Mouse (Mus musculus) skeletal muscle tissue, adult 2 months (tissue): ENCODE measurements around the gene Ccdc12.

Source experiments
- DNase-seq: peaks from one replicate; pipeline ENCODE4 v3.0.0-alpha.2; 2012; ENCODE audit warnings: low read depth, low spot score

The Ccdc12 gene

DNA sequence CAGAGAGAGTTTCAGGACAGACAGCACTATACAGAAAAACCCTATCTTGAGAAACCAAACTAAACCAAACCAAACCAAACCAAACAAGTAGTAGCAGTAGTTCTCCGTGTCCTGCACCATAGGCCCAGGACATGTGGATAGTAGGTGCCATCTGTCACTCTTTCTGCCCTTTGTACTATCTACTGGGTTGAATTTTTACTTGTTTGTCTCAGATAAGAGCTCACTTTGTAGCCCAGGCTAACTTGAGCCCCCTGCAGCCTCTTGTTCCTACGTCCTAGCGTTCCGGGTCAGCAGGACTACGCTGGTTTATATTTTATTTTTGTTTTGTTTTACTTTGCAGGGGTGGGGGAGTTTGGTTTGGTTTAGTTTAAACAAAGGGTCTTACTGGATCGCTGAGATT lies 47.6 kb downstream of the Ccdc12 start:
- DNase-seq, result no peak

DNA sequence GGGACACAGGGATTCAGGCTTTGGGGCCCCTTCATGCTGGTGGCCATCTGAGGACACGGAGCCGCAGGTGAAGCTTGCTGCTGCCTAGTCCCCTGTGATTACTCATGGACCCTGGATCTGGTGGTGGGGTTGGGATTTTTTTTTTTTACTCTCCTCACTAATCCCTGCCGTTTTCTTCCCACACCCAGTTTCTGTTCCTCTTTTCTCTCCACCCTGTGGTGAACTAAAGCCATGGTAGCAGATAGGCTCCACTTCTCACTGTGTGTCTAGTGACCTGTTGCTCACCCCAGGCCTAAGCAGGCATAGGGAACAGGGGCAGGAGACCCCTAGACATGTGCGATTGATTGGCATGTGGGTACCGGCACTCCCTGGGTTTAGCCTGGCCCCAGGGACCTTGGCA lies 50.5 kb downstream of the Ccdc12 start:
- no peak for DNase-seq

GRCm38 (mm10) chr9:110709640-110710258 lies 53.4 kb downstream of the Ccdc12 start:
- DNase-seq, result peak; percentile 72

DNA sequence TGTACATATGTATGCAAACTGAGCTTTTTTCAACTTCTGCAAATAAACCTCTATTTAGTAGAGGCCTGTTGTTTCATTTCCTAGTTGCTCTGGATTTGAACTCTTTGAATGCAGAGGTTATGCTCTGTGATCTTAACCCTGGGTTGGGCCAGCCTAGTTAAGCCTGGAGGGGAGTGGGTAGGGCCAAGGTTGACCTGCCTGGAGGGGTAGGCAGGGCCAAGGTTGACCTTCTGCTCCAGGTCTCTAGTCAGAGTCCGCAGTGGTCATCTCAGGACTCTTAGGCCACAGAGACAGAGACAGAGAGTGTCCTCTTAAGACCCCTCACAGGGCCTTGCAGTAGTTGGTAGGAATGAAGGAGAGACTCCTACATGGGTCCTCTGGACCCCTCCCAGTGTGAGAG lies 55.2 kb downstream of the Ccdc12 start:
- no peak for DNase-seq

- no peak for DNase-seq
Measured at GRCm38 (mm10) chr9:110711996-110712395, 55.7 kb downstream of the Ccdc12 start.

- no peak for DNase-seq
Measured at GRCm38 (mm10) chr9:110712545-110712944, 56.2 kb downstream of the Ccdc12 start.

DNA sequence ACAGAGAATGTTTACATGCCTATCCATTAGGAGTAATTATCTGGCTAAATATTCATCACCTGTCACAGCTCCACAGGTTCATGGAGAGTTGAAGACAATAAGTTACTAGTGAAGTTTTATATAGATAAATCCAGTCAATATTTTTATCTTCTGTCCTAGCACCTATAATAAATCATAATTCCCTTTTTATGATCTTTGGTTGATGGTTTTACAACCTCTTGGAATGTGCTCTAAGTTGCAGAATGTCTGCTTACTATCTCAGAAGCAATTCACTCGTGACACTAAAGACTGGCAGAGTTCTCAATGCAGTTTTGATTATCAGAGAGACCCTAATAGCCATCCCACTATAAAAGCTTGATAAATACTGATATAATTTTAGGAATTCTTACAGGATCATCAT lies 57.1 kb downstream of the Ccdc12 start:
- DNase-seq, result no peak

- DNase-seq, result no peak
Measured at GRCm38 (mm10) chr9:110715426-110715825, 59.1 kb downstream of the Ccdc12 start.

DNA sequence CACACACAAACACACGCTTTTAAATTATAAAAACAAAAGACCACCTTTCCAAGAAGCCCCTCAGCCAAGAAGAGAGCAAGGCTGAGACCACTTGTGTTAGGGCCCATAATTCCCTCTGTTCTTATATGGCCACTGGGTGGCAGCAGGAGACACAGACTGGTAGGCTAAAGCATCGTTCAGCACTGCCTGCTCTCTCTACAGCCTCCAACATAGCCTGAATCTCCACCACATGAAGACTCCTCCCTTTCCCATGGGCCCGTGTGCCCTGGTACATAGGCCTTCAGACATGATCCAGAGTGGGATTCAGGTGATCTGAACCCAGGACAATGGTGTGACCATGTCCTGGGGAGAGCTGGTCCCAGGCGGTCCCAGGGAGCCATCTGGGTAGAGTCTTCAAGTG lies 60.5 kb downstream of the Ccdc12 start:
- peak; percentile 47 for DNase-seq

DNA sequence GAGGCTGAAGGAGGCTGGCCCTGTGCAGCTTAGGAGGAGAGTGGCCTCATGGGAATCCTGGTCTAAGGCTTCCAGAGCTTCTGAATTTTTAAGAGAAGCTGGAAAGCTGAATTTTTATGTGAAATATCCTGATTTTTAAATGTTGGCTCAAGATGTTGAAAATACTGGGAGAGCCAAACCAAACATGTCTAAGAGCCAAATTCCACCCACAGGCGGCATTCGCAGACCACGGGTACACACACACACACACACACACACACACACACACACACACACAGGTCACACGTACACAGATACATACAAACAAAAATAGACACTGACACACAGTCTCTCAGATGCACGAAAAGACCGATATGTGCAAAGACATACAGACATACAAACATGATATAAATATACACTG lies 61.8 kb downstream of the Ccdc12 start:
- no peak for DNase-seq

DNA sequence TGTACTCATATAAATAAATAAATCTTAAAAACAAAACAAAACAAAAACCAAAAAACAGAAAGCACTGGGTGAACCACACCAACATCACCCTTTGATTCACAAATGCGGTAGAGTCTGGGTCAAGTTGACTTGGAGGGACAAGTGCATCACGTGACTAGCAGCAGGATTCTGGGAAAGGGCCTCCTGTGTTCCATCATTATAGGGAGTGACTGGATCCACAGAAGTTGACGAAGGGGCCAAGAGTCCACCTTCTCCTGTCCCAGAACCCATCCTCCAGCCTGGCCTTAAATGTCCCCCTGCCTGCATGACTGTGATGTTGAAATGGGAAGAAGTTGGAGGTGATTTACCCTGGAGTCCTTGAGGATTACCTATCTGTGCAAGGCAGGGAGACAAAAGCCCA lies 62.5 kb downstream of the Ccdc12 start:
- no peak for DNase-seq

- DNase-seq, result no peak
Measured at GRCm38 (mm10) chr9:110719977-110720376, 63.7 kb downstream of the Ccdc12 start.

DNA sequence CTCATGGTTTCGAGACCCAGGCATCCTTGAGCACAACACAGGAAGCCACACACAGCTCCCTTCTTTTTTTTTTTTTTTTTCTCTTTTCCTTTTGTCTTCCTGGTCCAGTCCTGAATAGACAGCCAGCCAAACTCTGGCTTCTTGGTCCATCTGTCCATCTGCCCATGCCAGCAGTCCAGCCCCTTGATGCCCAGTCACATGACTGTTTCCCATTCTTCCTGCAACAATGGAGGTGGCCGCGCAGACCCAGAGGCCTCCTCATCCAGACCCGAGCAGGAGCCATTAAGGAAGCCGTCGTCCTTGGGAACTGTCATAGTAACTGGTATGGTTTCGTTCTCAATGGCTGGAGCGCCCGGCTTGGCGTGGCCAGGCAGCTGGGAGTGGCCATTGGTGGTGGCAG lies 65.8 kb downstream of the Ccdc12 start:
- DNase-seq, result no peak

DNA sequence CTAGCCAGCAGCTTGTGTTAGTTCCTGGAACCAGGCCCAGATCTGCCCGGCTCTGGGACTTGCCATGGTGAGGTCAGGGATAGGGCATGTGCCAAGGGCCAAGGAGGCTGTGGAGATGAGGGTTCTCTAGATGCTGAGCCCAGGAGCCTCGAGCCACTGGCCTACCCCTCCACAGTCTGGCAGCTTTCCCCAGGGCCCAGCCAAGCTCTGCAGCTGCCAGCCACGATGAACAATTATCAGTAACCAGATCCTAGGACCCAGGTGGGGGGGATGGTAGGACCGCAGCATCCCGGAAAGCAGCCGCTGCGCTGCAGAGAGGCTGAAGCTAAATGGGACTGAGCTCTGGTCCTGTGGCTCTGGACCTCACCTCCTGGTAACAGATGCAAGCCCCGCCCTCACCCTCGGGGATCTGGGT lies 69.4 kb downstream of the Ccdc12 start:
- no peak for DNase-seq

- DNase-seq, result no peak
Measured at GRCm38 (mm10) chr9:110726867-110727266, 70.6 kb downstream of the Ccdc12 start.

DNA sequence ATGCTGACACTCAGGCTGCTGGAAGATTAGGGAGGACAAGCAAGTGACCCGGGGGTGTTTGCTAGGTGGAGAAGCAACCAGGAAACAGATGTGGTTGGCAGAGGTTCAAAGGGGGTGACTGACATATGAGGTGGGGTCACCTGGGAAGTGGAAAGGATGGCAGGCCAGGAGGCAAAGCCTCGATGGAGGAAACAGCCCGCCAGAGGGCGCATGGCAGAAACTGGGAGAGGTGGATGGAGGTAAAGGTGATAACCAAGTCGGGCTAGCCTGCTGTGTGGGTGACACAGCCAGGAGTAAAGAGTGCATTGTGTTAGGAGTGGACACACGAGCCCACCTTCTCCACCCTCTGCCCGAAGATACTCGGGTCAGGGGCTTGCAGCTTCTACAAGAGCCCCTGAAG lies 73.5 kb downstream of the Ccdc12 start:
- no peak for DNase-seq

GRCm38 (mm10) chr9:110731859-110732258 lies 75.6 kb downstream of the Ccdc12 start:
- no peak for DNase-seq

DNA sequence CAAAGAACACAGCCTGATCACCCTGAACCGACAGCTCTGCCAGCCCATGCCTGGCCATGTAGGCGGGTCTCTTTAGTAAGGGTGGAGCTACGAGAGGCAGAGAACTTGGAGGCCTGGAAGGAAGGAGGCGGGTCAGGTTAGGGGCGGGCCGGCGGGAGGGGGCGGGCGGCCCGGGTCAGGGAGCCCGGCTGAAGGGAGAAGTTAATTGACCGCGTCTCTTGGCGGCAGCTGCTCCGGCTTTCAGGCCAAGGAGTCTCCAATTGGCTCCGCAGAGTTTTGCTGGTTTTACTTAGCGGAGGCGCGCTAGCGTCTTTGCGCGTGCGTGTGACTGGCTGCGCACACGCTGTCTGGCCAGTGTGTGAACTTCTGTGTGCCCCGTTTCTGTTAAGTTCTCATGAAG lies 76.3 kb downstream of the Ccdc12 start:
- peak; percentile 82 for DNase-seq

DNA sequence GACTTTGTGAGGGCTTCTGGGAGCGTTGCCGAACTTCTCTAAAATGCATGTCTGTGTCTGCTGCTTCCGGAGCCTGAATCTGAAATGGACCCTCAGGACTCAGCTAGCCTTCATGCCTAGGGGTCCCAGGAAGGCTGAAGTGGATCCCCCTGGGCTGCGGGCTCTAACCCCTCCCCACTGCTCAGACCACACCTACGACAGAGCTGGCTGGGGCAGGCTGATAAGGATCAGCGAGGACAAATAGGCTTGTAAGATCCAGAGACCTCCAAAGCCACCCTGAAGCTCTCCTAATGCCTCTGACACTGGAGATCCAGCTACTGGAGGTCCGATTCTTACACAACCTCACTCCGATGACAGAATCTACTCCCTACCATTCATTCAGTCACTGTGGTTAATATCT lies 76.8 kb downstream of the Ccdc12 start:
- no peak for DNase-seq

DNA sequence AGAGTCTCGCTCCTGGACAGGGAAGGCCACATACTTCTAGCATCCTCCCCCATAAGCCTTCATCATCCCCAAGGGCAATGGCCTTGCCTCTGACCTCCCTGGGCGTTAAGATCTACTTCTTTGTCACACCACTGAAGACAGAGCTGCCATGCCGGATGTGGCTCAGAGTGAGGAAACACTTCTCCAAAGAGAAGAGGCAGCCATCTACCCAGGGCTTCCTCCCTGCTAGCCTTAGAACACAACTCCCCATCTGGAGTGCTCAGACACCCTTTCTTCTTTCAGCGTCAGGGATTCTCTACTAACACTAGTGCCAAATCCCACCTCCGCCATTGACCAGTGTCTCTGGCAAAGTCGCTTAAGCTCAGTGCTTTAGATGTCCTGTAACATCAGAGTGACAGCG lies 77.9 kb downstream of the Ccdc12 start:
- DNase-seq, result no peak

DNA sequence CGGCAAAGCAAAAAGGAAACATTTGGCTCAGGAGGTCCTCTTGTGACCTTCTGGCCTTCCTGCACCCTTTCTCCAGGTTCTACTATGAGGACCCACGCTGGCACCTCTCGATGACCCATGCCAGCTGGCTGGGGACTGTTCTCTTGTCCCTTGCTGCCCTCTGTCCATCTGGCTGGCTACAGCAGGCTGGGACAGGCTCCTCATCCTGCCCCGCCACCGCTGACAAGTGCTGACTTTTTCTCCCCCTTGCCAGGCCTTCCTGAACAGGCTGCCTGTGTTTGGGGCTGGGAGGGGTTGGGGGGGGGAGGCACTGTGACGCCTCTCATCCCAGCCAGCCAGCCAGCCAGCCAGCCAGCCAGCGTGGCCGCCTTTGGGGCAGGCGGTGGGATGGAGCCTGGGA lies 80.1 kb downstream of the Ccdc12 start:
- no peak for DNase-seq

- no peak for DNase-seq
Measured at GRCm38 (mm10) chr9:110738054-110738453, 81.8 kb downstream of the Ccdc12 start.

DNA sequence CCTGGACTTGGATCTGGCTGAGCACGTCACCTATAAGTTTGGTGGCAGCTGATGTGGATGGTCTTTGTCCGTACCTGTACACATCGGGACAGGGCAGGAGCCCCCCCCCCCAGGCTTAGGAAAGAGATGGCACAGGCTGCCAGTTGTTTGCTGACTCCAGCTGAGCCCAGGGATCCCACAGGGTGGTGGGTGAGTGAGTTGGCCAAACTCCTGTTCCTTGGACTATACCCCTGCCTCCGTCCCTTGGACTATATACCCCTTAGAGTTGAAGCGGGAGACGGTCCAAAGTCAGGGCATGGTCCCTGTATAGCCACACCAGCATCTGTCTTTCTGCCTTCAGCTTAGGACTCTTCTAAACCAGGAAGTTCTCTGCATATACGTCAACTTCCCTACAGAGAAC lies 83.7 kb downstream of the Ccdc12 start:
- no peak for DNase-seq

DNA sequence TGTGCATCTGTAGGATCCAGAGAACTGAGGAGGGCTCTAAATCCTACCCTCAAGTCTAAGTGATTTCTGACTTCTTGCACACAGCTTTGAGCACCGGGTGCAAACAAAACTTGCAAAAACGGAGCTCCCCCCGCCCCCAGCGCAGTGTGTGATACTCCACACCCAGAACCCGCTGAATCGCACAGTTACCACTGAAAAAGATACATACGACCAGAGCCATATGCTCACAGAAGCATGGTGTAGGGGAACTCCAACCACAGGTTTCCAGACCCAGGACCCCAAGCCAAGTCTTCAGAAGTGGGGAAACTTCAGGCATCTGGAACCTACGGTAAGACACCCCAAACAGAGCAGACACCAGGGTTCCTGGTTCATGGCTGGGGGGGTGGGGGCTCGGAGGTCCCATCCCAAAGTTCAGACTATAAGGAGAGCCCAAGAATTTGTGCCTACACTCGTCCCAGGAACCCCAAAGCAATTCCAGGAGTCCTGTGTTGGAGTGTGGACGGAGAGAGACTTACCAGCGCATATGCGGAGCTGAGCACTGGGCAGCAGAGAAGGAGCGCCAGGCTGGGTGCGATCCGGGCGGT lies 85.5 kb downstream of the Ccdc12 start, which contains the start of gene Myl3:
Gene Myl3, plus strand, starts transcription at position 151 of the 584 bp plus-strand sequence.
- DNase-seq, result no peak
